Mouse (Mus musculus) midbrain, embryonic 16.5 days (tissue): ENCODE data around the gene Pikfyve. TPM values are rescaled to one million over a fixed set of nuclear protein-coding genes. Genes with fewer than 3 reads are reported as not detected.

Source experiments
- ATAC-seq: fragments of 200-750 bp; cut with Nextera tagmentation; 2 replicates; pipeline ENCODE4 v1.8.0; 2017; ENCODE audit warnings: moderate TSS enrichment
- H3K27ac ChIP-seq: fragments of 300-500 bp; sonication (generic); 2 replicates; pipeline ENCODE4 v1.5.1; 2014; ENCODE audit warnings: mild to moderate bottlenecking, low read length, mixed read lengths
- H3K27me3 ChIP-seq: fragments of 300-500 bp; sonication (generic); 2 replicates; pipeline ENCODE4 v1.6.1; 2014; ENCODE audit warnings: low read depth, low read length, mixed read lengths; ENCODE audit not compliant: control insufficient read depth, insufficient read depth
- H3K36me3 ChIP-seq: fragments of 300-500 bp; sonication (generic); 2 replicates; pipeline ENCODE4 v1.6.1; 2014; ENCODE audit warnings: mild to moderate bottlenecking, low read length, moderate library complexity, mixed read lengths; ENCODE audit not compliant: control insufficient read depth, insufficient read depth
- H3K4me1 ChIP-seq: fragments of 300-500 bp; sonication (generic); 2 replicates; pipeline ENCODE4 v1.6.1; 2014; ENCODE audit warnings: mild to moderate bottlenecking, low read length, mixed read lengths; ENCODE audit not compliant: control insufficient read depth, insufficient read depth
- H3K4me2 ChIP-seq: fragments of 300-500 bp; sonication (generic); 2 replicates; pipeline ENCODE4 v1.6.1; 2014; ENCODE audit warnings: mild to moderate bottlenecking, low read length, mixed read lengths
- H3K4me3 ChIP-seq: fragments of 300-500 bp; sonication (generic); 2 replicates; pipeline ENCODE4 v1.5.1; 2014; ENCODE audit warnings: low read depth, mild to moderate bottlenecking, low read length, moderate library complexity, mixed read lengths
- H3K9ac ChIP-seq: fragments of 300-500 bp; sonication (generic); 2 replicates; pipeline ENCODE4 v1.6.1; 2014; ENCODE audit warnings: low read depth, low read length, mixed read lengths
- H3K9me3 ChIP-seq: fragments of 300-500 bp; sonication (generic); replicated peaks from 2 replicates; pipeline ENCODE4 v1.6.1; 2014; ENCODE audit warnings: mild to moderate bottlenecking, low read length, mixed read lengths; ENCODE audit not compliant: control insufficient read depth, poor library complexity, severe bottlenecking
- WGBS: fragments of 180-500 bp; shearing (Covaris S2); extraction: QIAGEN DNeasy Blood & Tissue Kit; methylation state at CpG from one replicate; pipeline ENCODE4 v1.1.7; 2014; 5-methylcytosine and 5-hydroxymethylcytosine counted together
- polyA plus RNA-seq: library from polyadenylated mRNA; unstranded; fragments of >200 nt; fragmentation: Nextera tagmentation; extraction: Ambion mirVana; gene quantifications from 2 replicates; pipeline ENCODE4 v1.2.1, GENCODE M21; 2015

Pikfyve gene
- polyA plus RNA-seq, 1 experiment from 2014 or later = 9.8 TPM

DNA sequence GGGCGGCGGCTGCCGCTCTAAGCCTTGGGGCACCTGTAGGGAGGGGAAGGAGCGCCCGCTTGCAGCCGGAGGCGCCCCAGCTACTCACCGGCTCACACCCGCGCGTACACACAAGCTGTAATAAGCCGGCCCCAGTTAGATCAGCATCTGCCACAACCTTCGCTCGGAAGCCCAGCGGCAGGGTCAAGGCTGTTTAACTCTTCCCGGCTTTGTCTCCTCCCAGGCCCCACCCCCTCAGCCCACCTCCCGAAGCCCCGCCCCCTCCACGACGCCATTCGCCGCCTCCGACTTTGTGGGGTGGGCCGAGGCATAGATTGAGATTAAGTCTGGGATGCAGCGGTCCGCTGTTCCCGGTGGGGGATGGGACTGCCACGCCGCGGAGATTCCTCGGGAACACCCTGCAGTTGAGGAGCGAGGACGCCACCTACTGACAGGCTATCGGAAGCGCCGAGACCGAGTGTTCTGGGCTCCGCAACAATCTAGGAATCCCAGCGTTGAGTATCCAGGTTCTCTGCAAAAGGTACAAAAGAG, 7.5 kb upstream of the Pikfyve start:
- no peaks in the 10 kb centered on the region for H3K9me3 ChIP-seq
- peak; percentile 94 for ATAC-seq
- peak overlapping the region; percentile 99 for H3K27ac ChIP-seq
- H3K27me3 ChIP-seq = no peaks in the 10 kb centered on the region
- H3K36me3 ChIP-seq = peaks cover 4% of the 10 kb centered on the region
- peak overlapping the region; percentile 86 for H3K4me3 ChIP-seq
- peak overlapping the region; percentile 68 for H3K4me2 ChIP-seq
- under 1% methylated on average over 39 of the region's 39 CpGs for WGBS
- H3K9ac ChIP-seq = peak overlapping the region; percentile 95
- H3K4me1 ChIP-seq = peaks cover 35% of the 10 kb centered on the region

DNA sequence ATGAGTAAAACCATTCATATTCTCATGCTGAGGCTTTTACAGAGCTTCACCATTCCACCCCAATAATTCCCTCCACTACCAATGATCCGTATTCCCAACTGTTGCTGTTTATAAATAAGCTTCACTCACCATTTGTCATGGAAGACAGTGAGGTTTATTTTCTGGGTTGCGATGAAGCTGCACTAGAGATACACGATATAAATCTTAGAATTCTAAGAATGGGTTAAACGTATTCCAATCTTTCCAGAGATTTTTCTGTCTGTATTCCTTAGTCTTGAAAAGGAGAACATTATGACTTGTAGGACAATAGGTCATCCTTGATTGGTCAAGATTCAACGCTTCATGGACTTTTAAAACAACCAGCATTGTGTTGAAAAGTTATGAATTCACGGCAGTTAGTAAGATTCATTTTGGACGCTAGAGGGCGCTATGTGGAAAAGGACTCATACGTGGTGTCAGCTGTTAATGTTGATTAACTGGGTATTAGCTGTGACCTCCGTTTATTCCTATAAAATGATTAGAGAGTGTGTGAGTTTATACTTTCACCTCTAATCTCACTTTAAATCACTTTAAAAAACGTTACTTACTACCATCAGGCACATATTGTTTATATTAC, 6.7 kb upstream of the Pikfyve start:
- 3% methylated on average over 11 of the region's 11 CpGs for WGBS
- ATAC-seq = no peak; the same call in 1 of the 2 replicates
- no peaks in the 10 kb centered on the region for H3K9me3 ChIP-seq
- peak overlapping the region; percentile 95 for H3K9ac ChIP-seq
- peaks cover 28% of the 10 kb centered on the region for H3K4me1 ChIP-seq
- no peaks in the 10 kb centered on the region for H3K27me3 ChIP-seq
- peak overlapping the region; percentile 99 for H3K27ac ChIP-seq
- H3K4me2 ChIP-seq = peak overlapping the region; percentile 68
- H3K36me3 ChIP-seq = no peaks in the 10 kb centered on the region
- peak overlapping the region; percentile 86 for H3K4me3 ChIP-seq

DNA sequence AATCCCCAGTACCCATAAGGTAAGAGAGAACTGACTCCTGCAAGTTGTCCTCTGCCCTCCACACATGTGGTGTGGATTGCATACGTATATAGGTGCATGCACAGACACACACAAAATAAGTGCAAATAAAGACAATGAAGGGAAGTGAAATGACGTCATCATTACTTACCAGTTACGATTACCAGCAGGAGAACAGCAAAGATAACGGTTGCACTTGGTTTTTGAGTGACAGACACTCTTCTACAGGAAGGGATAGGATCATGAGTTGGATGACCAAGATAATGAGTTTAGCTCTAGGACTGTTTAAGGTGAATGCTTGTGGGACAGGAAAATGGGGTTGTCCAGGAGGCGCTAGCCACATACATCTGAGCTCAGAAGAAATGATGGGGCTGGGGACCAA, 5.0 kb upstream of the Pikfyve start:
- H3K4me1 ChIP-seq = peaks cover 19% of the 10 kb centered on the region
- H3K9me3 ChIP-seq = no peaks in the 10 kb centered on the region
- 94% methylated on average over 5 of the region's 5 CpGs for WGBS
- no peak for ATAC-seq
- no peak overlapping the region for H3K27ac ChIP-seq
- H3K4me3 ChIP-seq = no peak overlapping the region
- H3K4me2 ChIP-seq = no peak overlapping the region
- no peaks in the 10 kb centered on the region for H3K27me3 ChIP-seq
- no peak overlapping the region for H3K9ac ChIP-seq
- no peaks in the 10 kb centered on the region for H3K36me3 ChIP-seq

DNA sequence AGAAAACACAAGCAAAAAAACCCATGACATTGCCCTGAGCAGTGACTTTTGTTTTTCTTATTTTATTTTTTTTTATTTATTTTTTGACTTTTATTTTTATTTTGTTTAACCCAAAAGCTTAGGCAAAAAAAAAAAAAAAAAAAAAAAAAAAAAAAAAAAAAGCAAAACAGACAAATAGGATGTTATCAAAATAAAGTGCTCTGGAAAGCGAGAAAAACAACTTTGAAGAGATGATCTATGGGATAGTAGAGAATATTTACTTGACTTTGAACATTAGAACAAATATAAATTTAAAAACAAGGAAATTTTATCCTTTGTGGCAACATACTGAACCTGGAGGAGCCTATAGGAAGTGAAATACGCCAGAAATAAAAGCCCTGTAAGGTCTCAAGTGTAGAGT, 2.5 kb upstream of the Pikfyve start:
- Histone ChIP-seq H3K4me2 (no peak overlapping the region), H3K4me3 (no peak overlapping the region), H3K27me3 (no peaks in the 10 kb centered on the region), H3K9me3 (no peaks in the 10 kb centered on the region), H3K9ac (no peak overlapping the region), H3K36me3 (no peaks in the 10 kb centered on the region), H3K27ac (no peak overlapping the region), H3K4me1 (peaks cover 14% of the 10 kb centered on the region)
- no peak for ATAC-seq
- 85% methylated on average over 2 of the region's 2 CpGs for WGBS

DNA sequence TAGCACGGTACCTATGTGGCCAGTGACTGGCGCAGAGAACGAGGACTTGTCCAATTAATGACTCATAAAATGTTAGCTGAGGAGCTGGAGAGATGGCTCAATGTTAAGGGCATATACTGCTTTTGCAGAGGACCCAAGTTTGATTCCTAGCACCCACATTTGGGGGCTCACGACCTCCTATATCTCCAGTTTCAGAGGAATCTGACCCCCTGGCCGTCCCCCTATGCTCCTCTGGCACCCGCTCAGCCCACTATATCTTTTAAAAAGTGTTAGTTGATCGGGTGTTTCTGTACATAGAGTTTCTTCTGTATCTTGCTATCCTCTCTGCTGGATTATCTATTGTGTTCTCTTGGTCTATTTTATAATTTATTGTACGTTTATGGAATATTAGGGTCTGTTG, 1.5 kb upstream of the Pikfyve start:
- H3K9me3 ChIP-seq = no peaks in the 10 kb centered on the region
- H3K4me3 ChIP-seq = no peak overlapping the region
- H3K4me2 ChIP-seq = no peak overlapping the region
- peaks cover 14% of the 10 kb centered on the region for H3K4me1 ChIP-seq
- H3K27ac ChIP-seq = no peak overlapping the region
- no peaks in the 10 kb centered on the region for H3K36me3 ChIP-seq
- no peak overlapping the region for H3K9ac ChIP-seq
- no peaks in the 10 kb centered on the region for H3K27me3 ChIP-seq
- ATAC-seq = no peak
- 89% methylated on average over 8 of the region's 8 CpGs for WGBS

DNA sequence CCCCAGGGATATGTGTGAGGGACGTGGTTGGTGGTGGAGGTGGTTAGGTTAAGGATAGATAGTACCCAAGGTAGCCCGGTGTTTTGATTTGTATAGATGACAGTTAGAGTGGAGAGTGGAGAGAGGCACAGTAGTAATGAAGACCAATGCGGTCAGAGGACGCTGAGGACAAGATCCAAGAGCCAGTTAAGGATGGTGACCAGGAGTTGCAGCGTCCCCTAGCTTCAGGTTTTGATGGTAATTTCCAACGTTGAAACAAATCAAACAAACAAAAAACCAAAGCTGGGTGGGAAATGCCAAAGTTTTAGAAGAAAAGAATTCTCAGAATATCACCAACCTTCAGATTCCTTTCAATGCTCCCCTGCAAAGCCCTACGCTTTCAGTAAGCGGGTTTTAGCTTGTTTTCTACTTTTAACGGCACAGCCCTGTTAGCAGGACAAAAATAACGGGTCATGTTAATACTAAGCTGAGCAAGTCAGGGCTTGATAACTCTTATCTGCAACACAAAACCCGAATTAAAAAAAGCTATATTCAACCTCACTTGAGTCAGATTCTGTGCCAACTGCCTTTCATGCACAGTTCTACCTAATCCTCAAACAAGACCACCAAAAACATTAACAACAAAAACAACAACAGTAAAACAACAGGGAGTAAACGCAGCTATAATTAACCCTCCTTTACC, 818 bp upstream of the Pikfyve start:
- Histone ChIP-seq H3K27me3 (no peaks in the 10 kb centered on the region), H3K36me3 (no peaks in the 10 kb centered on the region), H3K4me2 (peak overlapping the region; percentile 69), H3K9ac (peak overlapping the region; percentile 58), H3K4me3 (peak overlapping the region; percentile 96), H3K27ac (peak overlapping the region; percentile 72), H3K9me3 (no peaks in the 10 kb centered on the region), H3K4me1 (peaks cover 14% of the 10 kb centered on the region)
- no peak; the same call in 1 of the 2 replicates for ATAC-seq
- WGBS = 24% methylated on average over 12 of the region's 12 CpGs

DNA sequence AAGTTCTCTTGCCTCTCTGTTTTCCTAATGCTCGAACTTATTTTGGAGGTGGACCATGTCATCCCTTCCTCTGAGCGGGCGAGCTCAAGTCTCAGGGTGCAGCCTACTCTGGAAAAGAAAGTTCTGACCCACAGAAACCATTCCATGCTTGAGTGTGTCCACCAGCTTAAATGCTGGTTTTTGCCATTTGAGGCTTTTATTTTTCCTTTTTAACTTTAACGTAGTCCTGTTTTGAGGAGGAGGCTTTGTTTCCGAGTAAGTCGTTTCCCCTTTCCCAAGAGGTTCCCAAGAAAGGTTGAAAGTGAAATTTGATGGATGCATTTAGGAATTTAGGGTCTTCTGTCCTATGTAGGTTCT, 569 bp downstream of the Pikfyve start:
- no peaks in the 10 kb centered on the region for H3K27me3 ChIP-seq
- ATAC-seq = no peak
- no peaks in the 10 kb centered on the region for H3K36me3 ChIP-seq
- H3K9me3 ChIP-seq = no peaks in the 10 kb centered on the region
- H3K4me3 ChIP-seq = peak overlapping the region; percentile 96
- H3K4me1 ChIP-seq = peaks cover 14% of the 10 kb centered on the region
- peak overlapping the region; percentile 89 for H3K27ac ChIP-seq
- WGBS = 0% methylated on average over 6 of the region's 6 CpGs
- H3K9ac ChIP-seq = peak overlapping the region; percentile 84
- H3K4me2 ChIP-seq = peak overlapping the region; percentile 91

DNA sequence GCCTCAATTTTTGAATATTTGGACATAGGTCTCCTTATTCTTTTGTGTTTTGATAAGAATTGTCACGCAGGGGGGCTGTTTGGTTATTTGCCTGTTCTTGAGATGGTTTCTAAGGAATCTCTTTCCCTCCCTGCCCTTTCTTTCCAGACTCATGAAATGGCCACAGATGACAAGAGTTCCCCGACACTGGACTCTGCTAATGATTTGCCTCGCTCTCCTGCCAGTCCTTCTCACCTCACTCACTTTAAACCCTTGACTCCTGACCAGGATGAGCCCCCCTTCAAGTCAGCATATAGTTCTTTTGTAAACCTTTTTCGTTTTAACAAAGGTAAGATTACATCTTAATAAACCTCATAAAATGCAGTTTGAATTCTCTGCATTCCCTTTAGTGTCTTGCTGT, 3.7 kb downstream of the Pikfyve start:
- peaks cover 15% of the 10 kb centered on the region for H3K36me3 ChIP-seq
- H3K27me3 ChIP-seq = no peaks in the 10 kb centered on the region
- H3K4me1 ChIP-seq = peaks cover 14% of the 10 kb centered on the region
- no peak overlapping the region for H3K27ac ChIP-seq
- H3K9me3 ChIP-seq = no peaks in the 10 kb centered on the region
- 87% methylated on average over 4 of the region's 4 CpGs for WGBS
- no peak overlapping the region for H3K4me3 ChIP-seq
- no peak overlapping the region for H3K4me2 ChIP-seq
- no peak overlapping the region for H3K9ac ChIP-seq
- ATAC-seq = no peak

DNA sequence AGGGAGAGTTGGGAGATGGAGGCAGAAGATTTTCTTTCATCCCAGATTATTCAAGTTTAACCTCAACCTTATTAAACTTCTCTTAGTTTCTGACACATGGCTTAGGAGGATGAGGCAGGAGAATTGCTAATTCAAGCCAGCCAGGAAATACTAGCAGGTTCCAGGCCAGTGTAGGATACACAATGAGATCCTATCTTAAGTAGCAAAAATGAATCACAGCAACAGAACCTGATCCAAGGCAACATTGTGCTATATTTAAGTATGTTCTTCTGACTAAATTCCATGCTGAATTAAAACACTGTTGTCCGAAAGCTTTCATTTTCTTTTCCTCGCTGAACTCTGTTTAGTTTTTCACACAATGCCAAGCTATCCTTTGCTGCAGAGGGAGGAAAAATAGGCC, 6.7 kb downstream of the Pikfyve start:
- WGBS = 93% methylated on average over 2 of the region's 2 CpGs
- Histone ChIP-seq H3K9ac (no peak overlapping the region), H3K27me3 (no peaks in the 10 kb centered on the region), H3K4me3 (no peak overlapping the region), H3K9me3 (no peaks in the 10 kb centered on the region), H3K4me2 (no peak overlapping the region), H3K4me1 (peaks cover 2% of the 10 kb centered on the region; the same call in 1 of the 2 replicates), H3K27ac (no peak overlapping the region), H3K36me3 (peaks cover 17% of the 10 kb centered on the region)
- no peak for ATAC-seq
